Mouse (Mus musculus) liver, adult 2 months (tissue): ENCODE data around the gene Neu1.

ENCODE experiments used
- CTCF ChIP-seq: fragments of 200-500 bp; IDR thresholded peaks from 2 replicates; pipeline ENCODE4 v1.5.1; 2011; ENCODE audit warnings: low read depth, low read length, control low read depth
- POLR2A ChIP-seq: fragments of 200-500 bp; IDR thresholded peaks from 2 replicates; pipeline ENCODE4 v1.6.1; 2011; ENCODE audit warnings: low read length, control low read depth; ENCODE audit not compliant: insufficient read depth; ENCODE audit errors: extremely low read depth

GRCm38 (mm10) chr17:34959881-34960515, 28.9 kb downstream of the Neu1 start:
- TF ChIP-seq POLR2A: no peak
- no peak for TF ChIP-seq CTCF
